Mouse (Mus musculus): ENCODE measurements around the gene Btbd2. TPM values are rescaled to one million over a fixed set of nuclear protein-coding genes. Genes with fewer than 3 reads are reported as not detected.

The Btbd2 gene
- polyA plus RNA-seq, 1 experiment from 2014 or later: 87.5 TPM

DNA sequence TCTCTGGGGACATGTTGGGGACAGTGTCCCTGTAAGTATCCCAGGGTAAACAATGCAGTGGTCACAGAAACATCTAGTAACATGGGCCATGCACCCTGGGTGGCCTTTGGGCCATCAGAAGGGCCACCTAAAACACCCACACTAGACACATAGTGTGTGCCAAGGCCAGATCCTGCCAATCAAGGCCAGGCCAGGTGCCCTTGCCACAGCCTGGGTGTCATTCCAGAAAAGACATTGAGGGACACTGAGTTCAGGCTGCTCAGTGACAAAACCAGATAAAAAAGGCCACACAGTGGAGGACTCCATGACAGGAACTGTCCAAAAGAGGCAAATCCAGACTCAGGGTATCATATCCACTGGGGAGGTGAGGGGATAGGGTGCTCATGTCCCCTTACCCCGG is 26.8 kb upstream of the Btbd2 start:
- H3K4me1 ChIP-seq: peaks cover 11% of the 10 kb centered on the region
- H3K36me3 ChIP-seq: peaks cover 43% of the 10 kb centered on the region
- no peak overlapping the region for H3K9ac ChIP-seq (replicated peaks)
- no peak overlapping the region for H3K27ac ChIP-seq (replicated peaks)
- no peaks in the 10 kb centered on the region for H3K27me3 ChIP-seq
- no peak for ATAC-seq (replicated peaks)
- no peak overlapping the region for H3K4me2 ChIP-seq (replicated peaks)
- no peaks in the 10 kb centered on the region for H3K9me3 ChIP-seq
- WGBS: 94% methylated on average over 1 of the region's 1 CpGs
- H3K4me3 ChIP-seq: no peak overlapping the region

DNA sequence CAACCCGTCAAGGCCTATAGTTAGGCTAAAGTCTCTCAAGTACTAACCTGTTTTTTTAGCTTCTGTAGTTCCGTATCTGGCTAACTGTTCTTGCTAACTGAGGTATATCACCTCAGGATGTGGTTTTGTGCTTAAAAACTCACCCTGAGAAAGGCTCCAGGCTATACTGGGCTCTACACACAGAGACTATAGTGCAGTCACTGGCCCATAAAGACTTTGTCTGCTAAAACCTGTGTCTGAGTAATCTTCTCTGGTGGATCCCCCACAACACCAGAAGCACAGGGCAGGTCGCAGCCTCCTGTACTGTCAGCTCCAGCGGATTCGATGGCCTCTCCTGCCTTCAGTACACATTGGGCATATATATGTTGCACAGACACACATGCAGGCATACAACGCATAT is 25.1 kb upstream of the Btbd2 start:
- H3K4me3 ChIP-seq: no peak overlapping the region
- H3K4me2 ChIP-seq (replicated peaks): no peak overlapping the region
- H3K27ac ChIP-seq (replicated peaks): no peak overlapping the region
- no peaks in the 10 kb centered on the region for H3K9me3 ChIP-seq
- no peak for ATAC-seq (replicated peaks)
- H3K4me1 ChIP-seq: peaks cover 27% of the 10 kb centered on the region
- H3K36me3 ChIP-seq: peaks cover 34% of the 10 kb centered on the region
- H3K27me3 ChIP-seq: no peaks in the 10 kb centered on the region
- WGBS: 95% methylated on average over 6 of the region's 6 CpGs
- no peak overlapping the region for H3K9ac ChIP-seq (replicated peaks)

DNA sequence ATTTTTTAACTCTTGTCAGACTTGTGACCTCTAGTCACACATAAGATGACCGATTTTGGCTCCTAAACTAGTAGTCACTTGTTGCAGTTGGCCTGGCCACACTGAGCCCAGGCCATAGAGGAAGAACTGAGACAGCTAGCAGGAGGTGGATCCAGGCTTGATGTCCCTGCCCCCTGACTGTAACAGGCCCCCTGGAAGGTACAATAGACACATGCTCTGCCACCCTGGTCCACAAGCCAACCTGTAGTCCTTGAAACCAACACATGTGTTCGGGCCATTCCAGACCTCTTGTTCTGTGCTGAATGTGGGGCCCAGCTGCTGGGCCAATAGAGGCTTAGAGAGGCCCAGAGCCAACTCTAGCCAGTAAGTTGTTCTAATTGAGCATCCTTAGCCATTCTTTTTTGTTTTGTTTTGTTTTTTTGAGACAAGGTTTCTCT is 23.4 kb upstream of the Btbd2 start:
- H3K27ac ChIP-seq (replicated peaks): no peak overlapping the region
- no peaks in the 10 kb centered on the region for H3K9me3 ChIP-seq
- ATAC-seq (replicated peaks): no peak
- no peaks in the 10 kb centered on the region for H3K27me3 ChIP-seq
- WGBS: 68% methylated on average over 2 of the region's 2 CpGs
- no peak overlapping the region for H3K4me3 ChIP-seq
- H3K4me1 ChIP-seq: peaks cover 31% of the 10 kb centered on the region
- peaks cover 17% of the 10 kb centered on the region for H3K36me3 ChIP-seq
- no peak overlapping the region for H3K9ac ChIP-seq (replicated peaks)
- H3K4me2 ChIP-seq (replicated peaks): no peak overlapping the region

DNA sequence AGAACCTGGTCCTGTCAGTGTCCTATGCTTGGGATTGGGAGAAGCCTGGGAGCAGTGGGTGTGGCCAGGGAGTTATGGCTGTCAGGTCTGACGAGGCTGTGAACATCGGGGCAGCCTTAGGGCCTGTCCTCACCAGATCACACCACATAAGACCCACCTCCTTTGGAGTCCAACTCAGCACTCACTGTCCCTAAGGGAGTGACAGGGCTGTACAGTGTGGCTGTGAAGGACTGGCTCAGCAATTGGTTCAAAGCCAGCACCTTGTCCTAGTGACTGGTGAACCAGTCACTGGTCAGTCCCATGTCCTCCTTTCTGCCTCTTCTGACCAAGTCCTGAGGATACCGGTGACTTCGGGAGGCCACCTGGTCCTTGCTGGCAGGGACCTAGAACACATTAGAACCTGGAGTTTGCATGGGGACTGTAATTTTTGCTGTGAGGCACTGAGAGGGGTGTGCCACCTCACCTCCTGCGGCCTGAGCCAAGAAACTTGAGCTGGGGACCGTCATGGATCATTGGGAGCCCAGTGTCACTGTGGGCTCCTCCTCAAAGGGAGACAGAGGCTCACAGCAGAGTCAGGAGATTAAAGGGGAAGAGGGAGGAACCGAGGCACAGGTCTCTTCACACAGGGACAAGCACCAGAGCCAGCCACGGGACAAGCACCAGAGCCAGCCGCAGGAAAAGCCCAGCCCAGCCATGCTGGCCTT is 22.8 kb upstream of the Btbd2 start:
- no peak overlapping the region for H3K9ac ChIP-seq (replicated peaks)
- WGBS: 67% methylated on average over 9 of the region's 9 CpGs
- peak overlapping the region; percentile 94 for H3K27ac ChIP-seq (replicated peaks)
- peaks cover 37% of the 10 kb centered on the region for H3K4me1 ChIP-seq
- no peaks in the 10 kb centered on the region for H3K9me3 ChIP-seq
- H3K4me3 ChIP-seq: no peak overlapping the region
- H3K36me3 ChIP-seq: peaks cover 13% of the 10 kb centered on the region
- no peak for ATAC-seq (replicated peaks)
- H3K4me2 ChIP-seq (replicated peaks): no peak overlapping the region
- no peaks in the 10 kb centered on the region for H3K27me3 ChIP-seq

- peak overlapping the region; percentile 94 for H3K27ac ChIP-seq (replicated peaks)
- no peaks in the 10 kb centered on the region for H3K27me3 ChIP-seq
- peaks cover 46% of the 10 kb centered on the region for H3K4me1 ChIP-seq
- no peak overlapping the region for H3K4me3 ChIP-seq
- no peak for ATAC-seq (replicated peaks)
- H3K4me2 ChIP-seq (replicated peaks): no peak overlapping the region
- 50% methylated on average over 10 of the region's 10 CpGs for WGBS
- H3K36me3 ChIP-seq: peaks cover 7% of the 10 kb centered on the region
- H3K9ac ChIP-seq (replicated peaks): no peak overlapping the region
- H3K9me3 ChIP-seq: no peaks in the 10 kb centered on the region
Observed at GRCm38 (mm10) chr10:80678601-80679377, 21.9 kb upstream of the Btbd2 start.

DNA sequence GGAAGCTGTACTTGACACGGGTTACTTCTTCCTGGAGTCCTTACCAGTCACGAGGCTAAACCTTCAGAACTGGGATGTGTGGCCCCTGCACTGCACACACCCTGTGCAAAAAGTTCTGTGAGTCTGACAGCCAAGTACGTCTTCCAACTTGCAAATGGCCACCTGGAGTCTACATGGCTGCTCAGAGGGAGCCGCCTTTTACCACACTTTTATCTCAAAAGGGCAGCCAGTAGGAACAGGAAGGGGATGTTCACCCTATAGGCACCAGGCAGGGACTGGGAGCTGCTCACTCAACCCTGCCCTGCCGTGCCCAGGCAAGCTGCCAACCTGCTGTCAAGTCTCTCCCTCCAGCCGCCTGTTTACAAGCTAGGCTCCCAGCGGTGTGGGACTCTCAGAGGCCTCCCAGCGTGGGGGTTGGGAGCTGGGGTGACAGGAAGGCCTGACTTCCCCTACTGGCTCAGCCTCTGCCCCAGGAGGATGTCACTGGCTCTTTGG is 21.1 kb upstream of the Btbd2 start, which contains the start of gene Mknk2:
Gene Mknk2 (minus strand): TSS at position 171 of the 495 bp plus-strand sequence.
- 15% methylated on average over 8 of the region's 8 CpGs for WGBS
- peak; percentile 42; the same call in 1 of the 2 replicates for ATAC-seq (replicated peaks)
- H3K27me3 ChIP-seq: no peaks in the 10 kb centered on the region
- peak within 1 kb of the TSS; percentile 62 for H3K9ac ChIP-seq (replicated peaks)
- peak within 1 kb of the TSS; percentile 94 for H3K27ac ChIP-seq (replicated peaks)
- no peaks in the 10 kb centered on the region for H3K9me3 ChIP-seq
- H3K36me3 ChIP-seq: no peaks in the 10 kb centered on the region; the same call in 1 of the 2 replicates
- H3K4me2 ChIP-seq (replicated peaks): peak within 1 kb of the TSS; percentile 69
- H3K4me3 ChIP-seq: peak within 1 kb of the TSS; percentile 93
- peaks cover 54% of the 10 kb centered on the region for H3K4me1 ChIP-seq

GRCm38 (mm10) chr10:80677128-80677875 is 20.4 kb upstream of the Btbd2 start:
- peak overlapping the region; percentile 62 for H3K9ac ChIP-seq (replicated peaks)
- 29% methylated on average over 9 of the region's 9 CpGs for WGBS
- peaks cover 61% of the 10 kb centered on the region for H3K4me1 ChIP-seq
- H3K27me3 ChIP-seq: no peaks in the 10 kb centered on the region
- ATAC-seq (replicated peaks): no peak
- peak overlapping the region; percentile 93 for H3K4me3 ChIP-seq
- no peaks in the 10 kb centered on the region for H3K36me3 ChIP-seq
- H3K27ac ChIP-seq (replicated peaks): peak overlapping the region; percentile 94
- peak overlapping the region; percentile 69 for H3K4me2 ChIP-seq (replicated peaks)
- no peaks in the 10 kb centered on the region for H3K9me3 ChIP-seq

- peak overlapping the region; percentile 96 for H3K9ac ChIP-seq (replicated peaks)
- peak overlapping the region; percentile 93 for H3K4me3 ChIP-seq
- H3K27ac ChIP-seq (replicated peaks): peak overlapping the region; percentile 94
- H3K4me2 ChIP-seq (replicated peaks): peak overlapping the region; percentile 69
- WGBS: under 1% methylated on average over 73 of the region's 78 CpGs
- H3K27me3 ChIP-seq: no peaks in the 10 kb centered on the region
- peaks cover 66% of the 10 kb centered on the region for H3K4me1 ChIP-seq
- H3K36me3 ChIP-seq: peaks cover 7% of the 10 kb centered on the region
- peak; percentile 93 for ATAC-seq (replicated peaks)
- no peaks in the 10 kb centered on the region for H3K9me3 ChIP-seq
Observed at GRCm38 (mm10) chr10:80676198-80676928, 19.5 kb upstream of the Btbd2 start.

- Histone ChIP-seq H3K4me2 (replicated peaks) (peak overlapping the region; percentile 69), H3K27ac (replicated peaks) (peak overlapping the region; percentile 94), H3K4me3 (peak overlapping the region; percentile 93), H3K9ac (replicated peaks) (peak overlapping the region; percentile 96), H3K9me3 (no peaks in the 10 kb centered on the region), H3K36me3 (peaks cover 14% of the 10 kb centered on the region), H3K4me1 (peaks cover 66% of the 10 kb centered on the region), H3K27me3 (no peaks in the 10 kb centered on the region)
- WGBS: under 1% methylated on average over 50 of the region's 54 CpGs
- ATAC-seq (replicated peaks): peak; percentile 5
Observed at GRCm38 (mm10) chr10:80675405-80676197, 18.7 kb upstream of the Btbd2 start.

DNA sequence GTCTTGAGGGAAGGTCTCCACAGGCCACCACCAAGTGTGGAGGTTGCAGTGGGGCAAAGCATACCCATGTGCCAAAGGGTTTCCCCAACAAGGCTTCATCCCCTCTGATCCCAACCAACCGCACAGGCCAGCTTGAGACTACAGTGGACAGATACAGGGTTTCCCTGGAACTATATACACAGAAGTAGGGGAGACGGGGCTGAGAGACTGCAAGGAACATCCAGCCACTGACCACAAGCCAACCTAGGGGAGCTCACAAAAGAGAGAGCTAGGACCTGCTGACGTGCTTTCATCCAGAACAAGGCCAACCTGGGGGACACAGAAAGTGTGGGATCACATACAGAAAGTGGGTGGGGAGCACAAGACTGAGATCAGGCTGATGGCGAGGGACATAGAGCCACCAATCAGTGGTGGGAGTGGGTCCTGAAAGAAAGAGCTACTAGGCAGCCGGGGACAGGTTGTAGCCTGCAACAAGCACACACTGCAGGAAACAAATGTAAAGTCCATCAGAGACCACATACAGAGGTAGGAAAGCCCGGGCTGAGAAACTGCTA is 18.1 kb upstream of the Btbd2 start:
- WGBS: 12% methylated on average over 6 of the region's 6 CpGs
- H3K36me3 ChIP-seq: peaks cover 20% of the 10 kb centered on the region
- H3K9ac ChIP-seq (replicated peaks): peak overlapping the region; percentile 96
- peak overlapping the region; percentile 69 for H3K4me2 ChIP-seq (replicated peaks)
- peak overlapping the region; percentile 93 for H3K4me3 ChIP-seq
- H3K4me1 ChIP-seq: peaks cover 66% of the 10 kb centered on the region
- no peak for ATAC-seq (replicated peaks)
- H3K27me3 ChIP-seq: no peaks in the 10 kb centered on the region
- H3K27ac ChIP-seq (replicated peaks): peak overlapping the region; percentile 94
- H3K9me3 ChIP-seq: no peaks in the 10 kb centered on the region
